Mouse (Mus musculus): Measurements from ENCODE around the gene Capn9. TPM values are rescaled to one million over a fixed set of nuclear protein-coding genes. Genes with fewer than 3 reads are reported as not detected.

The Capn9 gene
- polyA plus RNA-seq, 1 experiment from 2014 or later: 0.08 TPM

GRCm38 (mm10) chr8:124621255-124621654 lies 45.3 kb downstream of the Capn9 start:
- no peaks in the 10 kb centered on the region for H3K9me3 ChIP-seq (replicated peaks; ENCODE audit: control insufficient read depth, low read length)
- H3K4me2 ChIP-seq (ENCODE audit: low read depth, low read length): no peak overlapping the region
- no peaks in the 10 kb centered on the region; the same call in 1 of the 2 replicates for H3K27me3 ChIP-seq (ENCODE audit: control insufficient read depth, insufficient read depth, low read depth, low read length)
- no peaks in the 10 kb centered on the region for H3K4me1 ChIP-seq (ENCODE audit: control insufficient read depth, low read depth, low read length)
- no peak for ATAC-seq (ENCODE audit: low read depth)
- WGBS (ENCODE audit: insufficient replicate concordance): 50% methylated on average over 5 of the region's 5 CpGs
- no peak overlapping the region for H3K27ac ChIP-seq (ENCODE audit: low read length)
- no peak overlapping the region for H3K4me3 ChIP-seq (ENCODE audit: low read depth, low read length)
- no peaks in the 10 kb centered on the region for H3K36me3 ChIP-seq (ENCODE audit: control insufficient read depth, insufficient read depth)
- H3K9ac ChIP-seq (ENCODE audit: low read depth, low read length): no peak overlapping the region

- H3K4me1 ChIP-seq (ENCODE audit: control insufficient read depth, low read depth, low read length): no peaks in the 10 kb centered on the region
- WGBS (ENCODE audit: insufficient replicate concordance): 69% methylated on average over 9 of the region's 9 CpGs
- H3K36me3 ChIP-seq (ENCODE audit: control insufficient read depth, insufficient read depth): no peaks in the 10 kb centered on the region
- no peak for ATAC-seq (ENCODE audit: low read depth)
- no peak overlapping the region for H3K4me3 ChIP-seq (ENCODE audit: low read depth, low read length)
- H3K9ac ChIP-seq (ENCODE audit: low read depth, low read length): no peak overlapping the region
- H3K9me3 ChIP-seq (replicated peaks; ENCODE audit: control insufficient read depth, low read length): no peaks in the 10 kb centered on the region
- no peak overlapping the region for H3K4me2 ChIP-seq (ENCODE audit: low read depth, low read length)
- H3K27ac ChIP-seq (ENCODE audit: low read length): no peak overlapping the region
- H3K27me3 ChIP-seq (ENCODE audit: control insufficient read depth, insufficient read depth, low read depth, low read length): no peaks in the 10 kb centered on the region
Observed at GRCm38 (mm10) chr8:124626251-124626650, 50.3 kb downstream of the Capn9 start.

- Histone ChIP-seq H3K4me1 (ENCODE audit: control insufficient read depth, low read depth, low read length) (peaks cover 2% of the 10 kb centered on the region; the same call in 1 of the 2 replicates), H3K9me3 (replicated peaks; ENCODE audit: control insufficient read depth, low read length) (no peaks in the 10 kb centered on the region), H3K36me3 (ENCODE audit: control insufficient read depth, insufficient read depth) (no peaks in the 10 kb centered on the region), H3K27ac (ENCODE audit: low read length) (no peak overlapping the region), H3K4me2 (ENCODE audit: low read depth, low read length) (no peak overlapping the region), H3K4me3 (ENCODE audit: low read depth, low read length) (no peak overlapping the region), H3K9ac (ENCODE audit: low read depth, low read length) (no peak overlapping the region), H3K27me3 (ENCODE audit: control insufficient read depth, insufficient read depth, low read depth, low read length) (no peaks in the 10 kb centered on the region)
- ATAC-seq (ENCODE audit: low read depth): no peak
- WGBS (ENCODE audit: insufficient replicate concordance): 68% methylated on average over 6 of the region's 6 CpGs
Observed at GRCm38 (mm10) chr8:124630489-124630888, 54.6 kb downstream of the Capn9 start.

- Histone ChIP-seq H3K4me2 (ENCODE audit: low read depth, low read length) (no peak overlapping the region), H3K27ac (ENCODE audit: low read length) (no peak overlapping the region), H3K36me3 (ENCODE audit: control insufficient read depth, insufficient read depth) (no peaks in the 10 kb centered on the region), H3K4me1 (ENCODE audit: control insufficient read depth, low read depth, low read length) (peaks cover 2% of the 10 kb centered on the region; the same call in 1 of the 2 replicates), H3K27me3 (ENCODE audit: control insufficient read depth, insufficient read depth, low read depth, low read length) (no peaks in the 10 kb centered on the region), H3K4me3 (ENCODE audit: low read depth, low read length) (no peak overlapping the region), H3K9ac (ENCODE audit: low read depth, low read length) (no peak overlapping the region), H3K9me3 (replicated peaks; ENCODE audit: control insufficient read depth, low read length) (no peaks in the 10 kb centered on the region)
- ATAC-seq (ENCODE audit: low read depth): no peak
- WGBS (ENCODE audit: insufficient replicate concordance): 50% methylated on average over 4 of the region's 4 CpGs
Observed at GRCm38 (mm10) chr8:124630891-124631290, 55.0 kb downstream of the Capn9 start.

GRCm38 (mm10) chr8:124631966-124632365 lies 56.1 kb downstream of the Capn9 start:
- no peak for ATAC-seq (ENCODE audit: low read depth)
- 51% methylated on average over 7 of the region's 7 CpGs for WGBS (ENCODE audit: insufficient replicate concordance)
- Histone ChIP-seq H3K36me3 (ENCODE audit: control insufficient read depth, insufficient read depth) (peaks cover 4% of the 10 kb centered on the region; the same call in 1 of the 2 replicates), H3K4me1 (ENCODE audit: control insufficient read depth, low read depth, low read length) (peaks cover 2% of the 10 kb centered on the region; the same call in 1 of the 2 replicates), H3K9me3 (replicated peaks; ENCODE audit: control insufficient read depth, low read length) (no peaks in the 10 kb centered on the region), H3K9ac (ENCODE audit: low read depth, low read length) (no peak overlapping the region), H3K4me2 (ENCODE audit: low read depth, low read length) (no peak overlapping the region), H3K4me3 (ENCODE audit: low read depth, low read length) (no peak overlapping the region), H3K27ac (ENCODE audit: low read length) (no peak overlapping the region), H3K27me3 (ENCODE audit: control insufficient read depth, insufficient read depth, low read depth, low read length) (no peaks in the 10 kb centered on the region)

GRCm38 (mm10) chr8:124633001-124633703 lies 57.2 kb downstream of the Capn9 start:
- no peak for ATAC-seq (ENCODE audit: low read depth)
- WGBS (ENCODE audit: insufficient replicate concordance): 64% methylated on average over 14 of the region's 14 CpGs
- no peaks in the 10 kb centered on the region for H3K27me3 ChIP-seq (ENCODE audit: control insufficient read depth, insufficient read depth, low read depth, low read length)
- no peak overlapping the region for H3K4me3 ChIP-seq (ENCODE audit: low read depth, low read length)
- H3K4me2 ChIP-seq (ENCODE audit: low read depth, low read length): no peak overlapping the region
- H3K27ac ChIP-seq (ENCODE audit: low read length): no peak overlapping the region
- H3K36me3 ChIP-seq (ENCODE audit: control insufficient read depth, insufficient read depth): peaks cover 9% of the 10 kb centered on the region
- H3K4me1 ChIP-seq (ENCODE audit: control insufficient read depth, low read depth, low read length): peaks cover 2% of the 10 kb centered on the region; the same call in 1 of the 2 replicates
- no peak overlapping the region for H3K9ac ChIP-seq (ENCODE audit: low read depth, low read length)
- no peaks in the 10 kb centered on the region for H3K9me3 ChIP-seq (replicated peaks; ENCODE audit: control insufficient read depth, low read length)

GRCm38 (mm10) chr8:124634411-124635246 lies 58.7 kb downstream of the Capn9 start:
- no peak for ATAC-seq (ENCODE audit: low read depth)
- Histone ChIP-seq H3K4me2 (ENCODE audit: low read depth, low read length) (no peak overlapping the region), H3K36me3 (ENCODE audit: control insufficient read depth, insufficient read depth) (peaks cover 14% of the 10 kb centered on the region), H3K27me3 (ENCODE audit: control insufficient read depth, insufficient read depth, low read depth, low read length) (no peaks in the 10 kb centered on the region), H3K4me1 (ENCODE audit: control insufficient read depth, low read depth, low read length) (peaks cover 2% of the 10 kb centered on the region; the same call in 1 of the 2 replicates), H3K27ac (ENCODE audit: low read length) (no peak overlapping the region), H3K9me3 (replicated peaks; ENCODE audit: control insufficient read depth, low read length) (no peaks in the 10 kb centered on the region), H3K9ac (ENCODE audit: low read depth, low read length) (no peak overlapping the region), H3K4me3 (ENCODE audit: low read depth, low read length) (no peak overlapping the region)
- WGBS (ENCODE audit: insufficient replicate concordance): 76% methylated on average over 13 of the region's 13 CpGs

GRCm38 (mm10) chr8:124635247-124635502 lies 59.3 kb downstream of the Capn9 start:
- no peaks in the 10 kb centered on the region for H3K27me3 ChIP-seq (ENCODE audit: control insufficient read depth, insufficient read depth, low read depth, low read length)
- WGBS (ENCODE audit: insufficient replicate concordance): 61% methylated on average over 8 of the region's 8 CpGs
- H3K27ac ChIP-seq (ENCODE audit: low read length): no peak overlapping the region
- no peak overlapping the region for H3K4me2 ChIP-seq (ENCODE audit: low read depth, low read length)
- no peak overlapping the region for H3K4me3 ChIP-seq (ENCODE audit: low read depth, low read length)
- H3K9ac ChIP-seq (ENCODE audit: low read depth, low read length): no peak overlapping the region
- H3K36me3 ChIP-seq (ENCODE audit: control insufficient read depth, insufficient read depth): peaks cover 14% of the 10 kb centered on the region
- no peak for ATAC-seq (ENCODE audit: low read depth)
- H3K4me1 ChIP-seq (ENCODE audit: control insufficient read depth, low read depth, low read length): peaks cover 2% of the 10 kb centered on the region; the same call in 1 of the 2 replicates
- no peaks in the 10 kb centered on the region for H3K9me3 ChIP-seq (replicated peaks; ENCODE audit: control insufficient read depth, low read length)

GRCm38 (mm10) chr8:124641599-124641998 lies 65.7 kb downstream of the Capn9 start:
- WGBS (ENCODE audit: insufficient replicate concordance): 88% methylated on average over 8 of the region's 8 CpGs
- Histone ChIP-seq H3K9me3 (replicated peaks; ENCODE audit: control insufficient read depth, low read length) (no peaks in the 10 kb centered on the region), H3K4me3 (ENCODE audit: low read depth, low read length) (no peak overlapping the region), H3K27ac (ENCODE audit: low read length) (no peak overlapping the region), H3K27me3 (ENCODE audit: control insufficient read depth, insufficient read depth, low read depth, low read length) (no peaks in the 10 kb centered on the region), H3K36me3 (ENCODE audit: control insufficient read depth, insufficient read depth) (peaks cover 13% of the 10 kb centered on the region), H3K4me2 (ENCODE audit: low read depth, low read length) (no peak overlapping the region), H3K9ac (ENCODE audit: low read depth, low read length) (no peak overlapping the region), H3K4me1 (ENCODE audit: control insufficient read depth, low read depth, low read length) (no peaks in the 10 kb centered on the region)
- ATAC-seq (ENCODE audit: low read depth): no peak

All from liver, embryonic 16.5 days (tissue).